Mouse (Mus musculus) kidney, postnatal 0 days (tissue): ENCODE measurements at regions not wholly inside any gene's neighbourhood (a gene's known extent, or its start where the extent isn't known, plus 50 kb on each side); places are given as distances from the start of the nearest gene placed in this dataset.

Source experiments
- ATAC-seq: fragments of 200-750 bp; cut with Nextera tagmentation; replicated peaks from 2 replicates; pipeline ENCODE4 v1.8.0; 2017; ENCODE audit warnings: low read depth, moderate number of reproducible peaks, moderate TSS enrichment, moderate library complexity; ENCODE audit not compliant: low FRiP score
- DNase-seq: peaks from one replicate; pipeline ENCODE4 v3.0.0-alpha.2; 2016; ENCODE audit warnings: low spot score
- H3K27ac ChIP-seq: fragments of 300-500 bp; sonication (generic); 2 replicates; pipeline ENCODE4 v1.5.1; 2014; ENCODE audit warnings: mild to moderate bottlenecking
- H3K27me3 ChIP-seq: fragments of 300-500 bp; sonication (generic); 2 replicates; pipeline ENCODE4 v1.6.1; 2014; ENCODE audit warnings: low read length, mixed read lengths; ENCODE audit not compliant: insufficient read depth
- H3K36me3 ChIP-seq: fragments of 300-500 bp; sonication (generic); 2 replicates; pipeline ENCODE4 v1.6.1; 2014; ENCODE audit warnings: low read length, mixed read lengths; ENCODE audit not compliant: insufficient read depth
- H3K4me1 ChIP-seq: fragments of 300-500 bp; sonication (generic); replicated peaks from 2 replicates; pipeline ENCODE4 v1.6.1; 2014; ENCODE audit warnings: antibody characterized with exemption, low read length, mixed read lengths; ENCODE audit not compliant: insufficient read depth
- H3K4me2 ChIP-seq: fragments of 300-500 bp; sonication (generic); 2 replicates; pipeline ENCODE4 v1.6.1; 2014; ENCODE audit warnings: mild to moderate bottlenecking, low read length, moderate library complexity, mixed read lengths
- H3K4me3 ChIP-seq: fragments of 300-500 bp; sonication (generic); replicated peaks from 2 replicates; pipeline ENCODE4 v1.5.1; 2014; ENCODE audit warnings: low read depth, low read length
- H3K9ac ChIP-seq: fragments of 300-500 bp; sonication (generic); 2 replicates; pipeline ENCODE4 v1.6.1; 2014; ENCODE audit warnings: low read depth, low read length
- H3K9me3 ChIP-seq: fragments of 300-500 bp; sonication (generic); replicated peaks from 2 replicates; pipeline ENCODE4 v1.6.1; 2016; ENCODE audit warnings: low read length, inconsistent platforms, mixed read lengths
- CTCF ChIP-seq: IDR thresholded peaks from 2 replicates; pipeline ENCODE4 v1.5.1; 2016; ENCODE audit warnings: antibody characterized with exemption, low read depth, mild to moderate bottlenecking, moderate library complexity
- WGBS: fragments of 180-500 bp; shearing (Covaris S2); extraction: QIAGEN DNeasy Blood & Tissue Kit; methylation state at CpG from one replicate; pipeline ENCODE4 v1.1.7; 2014; 5-methylcytosine and 5-hydroxymethylcytosine counted together

DNA sequence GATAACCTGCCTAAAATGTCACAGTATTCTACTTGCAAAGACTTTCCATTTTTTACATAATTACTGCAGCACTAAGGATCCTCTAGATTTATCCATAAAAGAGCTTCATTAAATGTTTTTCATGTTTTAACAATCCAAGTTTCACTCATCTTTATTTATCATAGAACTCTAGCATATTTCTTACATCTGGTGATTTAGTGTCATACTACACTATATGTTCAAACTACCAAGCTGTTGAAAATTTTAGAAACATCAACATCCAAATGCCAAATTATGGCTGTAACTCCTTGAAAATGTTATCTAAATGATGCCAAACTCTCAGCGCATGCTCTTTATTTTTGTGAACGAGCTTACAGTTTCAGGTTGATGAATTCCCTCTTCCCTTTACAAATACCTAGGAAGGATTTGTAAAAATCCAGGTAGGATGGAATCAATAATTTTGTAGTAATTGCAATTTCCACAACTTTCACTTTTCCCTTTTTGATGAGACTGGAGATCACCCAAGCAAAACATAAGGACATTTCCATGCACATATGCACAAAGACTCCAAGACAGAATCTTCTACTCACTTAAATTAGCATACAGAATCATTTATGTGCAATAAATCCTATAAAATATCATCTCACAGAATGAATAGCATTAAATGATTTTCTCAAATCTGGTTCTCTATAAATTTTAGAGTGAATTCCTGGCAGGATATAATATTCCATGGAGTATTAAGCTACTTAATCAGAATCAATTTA is 175.0 kb upstream of the 1700003H04Rik start:
- WGBS: 85% methylated on average over 2 of the region's 2 CpGs
- no peak overlapping the region for H3K9ac ChIP-seq
- no peaks in the 10 kb centered on the region for H3K9me3 ChIP-seq
- TF ChIP-seq CTCF: no peak
- ATAC-seq: no peak
- H3K27ac ChIP-seq: no peak overlapping the region
- no peak overlapping the region for H3K4me2 ChIP-seq
- H3K36me3 ChIP-seq: no peaks in the 10 kb centered on the region
- H3K4me1 ChIP-seq: no peaks in the 10 kb centered on the region
- no peak for DNase-seq
- H3K4me3 ChIP-seq: no peak overlapping the region
- no peaks in the 10 kb centered on the region for H3K27me3 ChIP-seq

DNA sequence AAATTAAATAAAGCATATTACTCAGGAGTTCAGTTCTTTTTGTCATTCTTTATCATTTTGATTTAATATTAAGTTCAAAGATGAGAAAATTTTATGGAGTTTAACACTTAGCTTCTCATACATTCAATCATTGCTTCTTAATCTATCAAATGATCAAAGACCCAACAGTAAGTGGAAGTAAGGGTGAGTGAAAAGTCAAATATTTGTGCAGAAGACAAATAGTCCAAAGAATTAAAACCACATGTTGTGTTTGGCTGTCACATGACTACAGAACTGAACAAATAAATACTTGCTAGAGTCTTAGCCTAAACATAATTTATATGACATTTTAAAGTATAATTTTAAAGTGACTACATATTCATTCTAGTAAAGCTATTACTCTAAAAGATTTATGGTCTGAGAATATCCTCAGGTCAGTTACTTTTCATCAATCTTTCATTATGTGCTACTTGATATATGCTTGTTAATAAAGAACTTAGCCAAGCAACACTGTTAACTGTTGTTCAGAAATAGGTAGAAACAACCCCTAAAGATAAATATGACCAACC is 171.7 kb upstream of the 1700003H04Rik start:
- H3K36me3 ChIP-seq: no peaks in the 10 kb centered on the region
- peak; percentile 74 for DNase-seq

DNA sequence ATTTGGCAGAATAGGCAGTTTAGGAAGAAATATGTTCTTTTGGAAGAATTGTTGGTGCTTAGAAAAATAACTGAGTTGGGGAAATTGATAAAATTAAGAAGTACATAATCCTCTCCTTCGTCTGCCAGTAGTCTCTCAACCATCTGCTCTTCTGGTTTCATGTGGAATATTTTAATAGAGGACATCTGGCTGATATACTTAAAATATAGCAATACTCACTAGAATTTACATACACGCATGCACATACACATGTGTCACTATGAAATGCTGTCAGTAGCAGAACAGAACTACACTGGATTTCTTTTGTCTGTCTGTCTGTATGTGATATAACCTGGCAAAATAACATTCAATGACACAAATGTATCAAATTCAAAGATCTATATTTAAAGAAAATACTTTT is 168.4 kb upstream of the 1700003H04Rik start:
- WGBS: 74% methylated on average over 2 of the region's 2 CpGs
- DNase-seq (no peak), ATAC-seq (no peak)
- Histone ChIP-seq H3K27ac (no peak overlapping the region), H3K36me3 (no peaks in the 10 kb centered on the region), H3K27me3 (no peaks in the 10 kb centered on the region), H3K4me3 (no peak overlapping the region), H3K9ac (no peak overlapping the region), H3K4me2 (no peak overlapping the region), H3K4me1 (no peaks in the 10 kb centered on the region), H3K9me3 (no peaks in the 10 kb centered on the region)
- TF ChIP-seq CTCF: no peak

More for the DNA sequence above, 171.7 kb upstream of the 1700003H04Rik start:
- no peak overlapping the region for H3K9ac ChIP-seq
- H3K4me2 ChIP-seq: no peak overlapping the region
- H3K9me3 ChIP-seq: no peaks in the 10 kb centered on the region
- ATAC-seq: no peak
- no peak overlapping the region for H3K27ac ChIP-seq
- H3K27me3 ChIP-seq: no peaks in the 10 kb centered on the region
- no peak for TF ChIP-seq CTCF
- no peak overlapping the region for H3K4me3 ChIP-seq
- no peaks in the 10 kb centered on the region for H3K4me1 ChIP-seq

DNA sequence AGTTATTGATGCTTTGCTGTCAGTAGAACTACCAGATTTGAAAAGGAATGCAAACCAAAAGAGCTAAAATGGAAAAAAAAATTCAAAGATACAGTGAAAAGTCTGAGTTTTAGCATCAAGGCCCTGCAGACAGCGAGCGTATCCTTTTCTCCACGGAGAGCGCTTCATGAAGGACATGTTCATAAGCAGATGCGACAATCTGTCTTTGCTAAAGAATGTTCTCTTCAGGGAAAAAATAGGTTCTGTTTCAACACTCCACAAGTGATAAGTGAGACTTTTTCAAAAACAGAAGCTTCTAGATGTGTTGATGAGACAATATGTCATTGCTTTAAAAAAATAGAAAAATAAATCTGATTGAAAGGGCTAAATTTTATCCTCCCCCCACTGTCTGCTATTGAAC is 147.4 kb upstream of the 1700003H04Rik start:
- H3K4me1 ChIP-seq: no peaks in the 10 kb centered on the region
- no peak overlapping the region for H3K27ac ChIP-seq
- no peak overlapping the region for H3K9ac ChIP-seq
- WGBS: 89% methylated on average over 5 of the region's 5 CpGs
- no peak for DNase-seq
- H3K4me3 ChIP-seq: no peak overlapping the region
- H3K27me3 ChIP-seq: no peaks in the 10 kb centered on the region
- no peak for TF ChIP-seq CTCF
- H3K9me3 ChIP-seq: no peaks in the 10 kb centered on the region
- H3K36me3 ChIP-seq: no peaks in the 10 kb centered on the region
- no peak for ATAC-seq
- H3K4me2 ChIP-seq: no peak overlapping the region

DNA sequence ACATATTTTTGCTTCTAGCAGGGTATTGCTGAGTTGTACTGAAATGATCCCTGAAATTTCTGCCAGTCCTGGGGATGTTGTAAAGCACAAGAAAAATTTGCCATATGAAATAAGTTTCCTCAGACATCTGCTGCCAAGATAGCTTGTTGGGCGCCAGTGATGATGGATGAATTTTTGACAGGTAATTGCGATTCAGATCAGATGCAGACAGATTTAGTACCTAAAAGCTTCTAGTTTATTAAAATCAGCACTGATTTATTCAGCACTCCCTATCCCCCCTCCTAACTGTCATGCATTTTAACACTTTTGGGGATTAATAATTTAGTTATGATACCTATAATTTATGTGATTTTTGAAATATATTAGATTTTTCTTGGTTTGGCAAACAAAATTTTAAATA is 131.3 kb upstream of the 1700003H04Rik start:
- Histone ChIP-seq H3K9ac (no peak overlapping the region), H3K27ac (no peak overlapping the region), H3K9me3 (no peaks in the 10 kb centered on the region), H3K4me2 (no peak overlapping the region), H3K4me1 (no peaks in the 10 kb centered on the region), H3K4me3 (no peak overlapping the region), H3K36me3 (no peaks in the 10 kb centered on the region), H3K27me3 (no peaks in the 10 kb centered on the region)
- DNase-seq (no peak), ATAC-seq (no peak)
- no peak for TF ChIP-seq CTCF
- WGBS: 74% methylated on average over 2 of the region's 2 CpGs

DNA sequence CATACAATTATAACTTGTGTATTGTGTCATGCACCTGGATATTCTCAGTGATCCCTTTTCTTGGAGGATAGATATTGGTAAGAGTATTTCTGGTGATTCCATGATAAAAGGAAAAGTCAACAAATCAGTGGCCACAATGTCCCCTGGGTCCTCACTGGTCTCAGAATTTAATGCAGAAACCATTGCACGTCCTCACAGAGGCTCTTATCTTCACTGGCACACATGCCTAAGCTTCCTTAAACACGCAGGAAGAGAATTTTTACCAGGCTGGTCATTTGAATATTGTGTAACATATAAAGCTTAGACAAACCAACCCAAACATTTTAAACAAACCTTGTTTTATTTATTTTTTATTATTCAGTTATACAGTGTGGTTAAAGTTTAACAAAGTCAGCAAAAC is 92.7 kb upstream of the 1700003H04Rik start:
- Histone ChIP-seq H3K9me3 (no peaks in the 10 kb centered on the region), H3K4me2 (no peak overlapping the region), H3K4me3 (no peak overlapping the region), H3K4me1 (no peaks in the 10 kb centered on the region), H3K27ac (no peak overlapping the region), H3K9ac (no peak overlapping the region), H3K36me3 (no peaks in the 10 kb centered on the region), H3K27me3 (no peaks in the 10 kb centered on the region)
- ATAC-seq (no peak), DNase-seq (no peak)
- no peak for TF ChIP-seq CTCF
- 66% methylated on average over 2 of the region's 2 CpGs for WGBS
